Mouse (Mus musculus) liver, embryonic 14.5 days (tissue): Measurements from ENCODE around the gene Faah.

Source experiments
- CTCF ChIP-seq: IDR thresholded peaks from 2 replicates; pipeline ENCODE4 v1.5.1; 2016; ENCODE audit warnings: antibody characterized with exemption, low read depth, control low read depth
- EP300 ChIP-seq: IDR thresholded peaks from 2 replicates; pipeline ENCODE4 v1.6.1; 2016; ENCODE audit warnings: antibody characterized with exemption, low read depth

DNA sequence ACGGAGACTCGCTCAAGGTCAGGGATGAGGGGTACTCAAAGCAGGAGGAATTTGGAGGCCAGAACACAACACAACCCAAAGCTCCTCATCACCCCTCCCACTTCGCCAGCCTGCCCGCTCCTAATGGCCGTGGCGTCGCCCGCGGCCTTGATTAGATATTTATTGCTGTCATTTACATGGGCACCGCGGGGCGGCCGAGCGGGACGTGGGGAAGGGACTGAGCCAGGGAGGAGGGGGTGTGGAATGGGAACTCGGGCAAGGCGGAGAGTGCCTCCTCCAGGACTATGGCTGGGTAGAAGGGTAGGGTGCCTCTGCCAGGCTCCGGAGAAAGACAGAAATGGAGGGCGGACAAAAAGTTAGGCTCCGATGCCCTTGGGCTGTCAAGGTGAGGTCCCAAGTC lies 81.1 kb downstream of the Faah start:
- TF ChIP-seq EP300: no peak
- no peak for TF ChIP-seq CTCF
